Mouse (Mus musculus) macrophage (primary cell): ENCODE results near the gene Armc7. TPM values are rescaled to one million over a fixed set of nuclear protein-coding genes. Genes with fewer than 3 reads are reported as not detected.
"Not testable (repeated sequence)": the region's sequence is repeated elsewhere in the genome, so short reads cannot be mapped to it uniquely, and the experiment has no call there.

Experiments
- H3K27ac ChIP-seq: fragments of 350-480 bp; formaldehyde crosslinking; 2 replicates; pipeline ENCODE4 v1.9.0; 2021
- H3K36me3 ChIP-seq: fragments of 350-480 bp; formaldehyde crosslinking; 2 replicates; pipeline ENCODE4 v1.9.0; 2021; ENCODE audit errors: inconsistent target
- H3K4me3 ChIP-seq: fragments of 350-480 bp; formaldehyde crosslinking; 2 replicates; pipeline ENCODE4 v1.9.0; 2021; ENCODE audit errors: inconsistent target
- H3K79me2 ChIP-seq: fragments of 350-480 bp; formaldehyde crosslinking; 2 replicates; pipeline ENCODE4 v1.9.0; 2021; ENCODE audit errors: inconsistent target
- WGBS: methylation state at CpG from one replicate; pipeline ENCODE4 v1.1.7; 2026; ENCODE audit warnings: inconsistent platforms; ENCODE audit not compliant: missing documents; 5-methylcytosine and 5-hydroxymethylcytosine counted together
- polyA plus RNA-seq: library from polyadenylated mRNA; stranded (reverse); fragments of 250-400 nt; gene quantifications from 3 replicates; pipeline ENCODE4 v1.2.4, GENCODE M21; 2018; ENCODE audit warnings: inconsistent platforms

Armc7 gene
- polyA plus RNA-seq, 1 experiment from 2014 or later: 22.9 TPM

- H3K27ac ChIP-seq: peak overlapping the region; percentile 82
- no peaks in the 10 kb centered on the region for H3K36me3 ChIP-seq
- peaks cover 52% of the 10 kb centered on the region for H3K79me2 ChIP-seq
- under 1% methylated on average over 56 of the region's 57 CpGs for WGBS
- peak overlapping the region; percentile 90 for H3K4me3 ChIP-seq
Measured at GRCm38 (mm10) chr11:115513271-115514237, 38.1 kb downstream of the Armc7 start.

GRCm38 (mm10) chr11:115514238-115514663, 38.8 kb downstream of the Armc7 start, which contains the start of gene Jpt1:
Jpt1 (minus strand) TSS chr11:115514387.
- H3K36me3 ChIP-seq: no peaks in the 10 kb centered on the region
- peak within 1 kb of the TSS; percentile 90 for H3K4me3 ChIP-seq
- peak within 1 kb of the TSS; percentile 82 for H3K27ac ChIP-seq
- WGBS: under 1% methylated on average over 24 of the region's 24 CpGs
- peaks cover 45% of the 10 kb centered on the region for H3K79me2 ChIP-seq

GRCm38 (mm10) chr11:115515021-115515420, 39.6 kb downstream of the Armc7 start:
- Histone ChIP-seq H3K4me3 (no peak overlapping the region), H3K27ac (peak overlapping the region; percentile 82; the same call in 1 of the 2 replicates), H3K79me2 (peaks cover 37% of the 10 kb centered on the region), H3K36me3 (no peaks in the 10 kb centered on the region)
- 81% methylated on average over 6 of the region's 6 CpGs for WGBS

- H3K79me2 ChIP-seq: peaks cover 18% of the 10 kb centered on the region
- no peak overlapping the region for H3K27ac ChIP-seq
- no peaks in the 10 kb centered on the region for H3K36me3 ChIP-seq
- no peak overlapping the region for H3K4me3 ChIP-seq
- WGBS: 94% methylated on average over 5 of the region's 5 CpGs
Measured at GRCm38 (mm10) chr11:115516942-115517341, 41.5 kb downstream of the Armc7 start.

GRCm38 (mm10) chr11:115518693-115519092, 43.2 kb downstream of the Armc7 start:
- WGBS: 93% methylated on average over 9 of the region's 9 CpGs
- H3K4me3 ChIP-seq: no peak overlapping the region

GRCm38 (mm10) chr11:115519581-115519980, 44.1 kb downstream of the Armc7 start:
- Histone ChIP-seq H3K4me3 (no peak overlapping the region), H3K27ac (no peak overlapping the region), H3K36me3 (peaks cover 11% of the 10 kb centered on the region; the same call in 1 of the 2 replicates), H3K79me2 (no peaks in the 10 kb centered on the region; the same call in 1 of the 2 replicates)
- 43% methylated on average over 2 of the region's 3 CpGs for WGBS

More at GRCm38 (mm10) chr11:115518693-115519092, 43.2 kb downstream of the Armc7 start:
- Histone ChIP-seq H3K27ac (no peak overlapping the region), H3K79me2 (peaks cover 5% of the 10 kb centered on the region), H3K36me3 (peaks cover 5% of the 10 kb centered on the region; the same call in 1 of the 2 replicates)

GRCm38 (mm10) chr11:115520218-115520617, 44.8 kb downstream of the Armc7 start:
- peaks cover 13% of the 10 kb centered on the region for H3K36me3 ChIP-seq
- H3K4me3 ChIP-seq: no peak overlapping the region
- peaks cover under 1% of the 10 kb centered on the region; the same call in 1 of the 2 replicates for H3K79me2 ChIP-seq
- H3K27ac ChIP-seq: no peak overlapping the region
- 96% methylated on average over 2 of the region's 2 CpGs for WGBS

GRCm38 (mm10) chr11:115521080-115521479, 45.6 kb downstream of the Armc7 start:
- 89% methylated on average over 4 of the region's 4 CpGs for WGBS
- no peak overlapping the region for H3K27ac ChIP-seq
- H3K4me3 ChIP-seq: no peak overlapping the region
- H3K36me3 ChIP-seq: peaks cover 21% of the 10 kb centered on the region
- peaks cover 9% of the 10 kb centered on the region; the same call in 1 of the 2 replicates for H3K79me2 ChIP-seq

GRCm38 (mm10) chr11:115522238-115522637, 46.8 kb downstream of the Armc7 start:
- Histone ChIP-seq H3K36me3 (peaks cover 33% of the 10 kb centered on the region), H3K27ac (no peak overlapping the region)
- WGBS: 92% methylated on average over 2 of the region's 2 CpGs

GRCm38 (mm10) chr11:115522703-115523102, 47.2 kb downstream of the Armc7 start:
- Histone ChIP-seq H3K36me3 (peaks cover 38% of the 10 kb centered on the region), H3K27ac (no peak overlapping the region), H3K79me2 (peaks cover 26% of the 10 kb centered on the region), H3K4me3 (no peak overlapping the region)
- WGBS: 92% methylated on average over 2 of the region's 2 CpGs

More at GRCm38 (mm10) chr11:115522238-115522637, 46.8 kb downstream of the Armc7 start:
- H3K79me2 ChIP-seq: peaks cover 21% of the 10 kb centered on the region
- no peak overlapping the region for H3K4me3 ChIP-seq

GRCm38 (mm10) chr11:115526446-115526845, 51.0 kb downstream of the Armc7 start:
- H3K27ac ChIP-seq, H3K4me3 ChIP-seq: not testable (repeated sequence)
- Histone ChIP-seq H3K36me3 (peaks cover 56% of the 10 kb centered on the region), H3K79me2 (peaks cover 63% of the 10 kb centered on the region)
- 85% methylated on average over 3 of the region's 3 CpGs for WGBS

- Histone ChIP-seq H3K36me3 (peaks cover 20% of the 10 kb centered on the region), H3K79me2 (peaks cover 55% of the 10 kb centered on the region), H3K4me3 (peak overlapping the region; percentile 79), H3K27ac (peak overlapping the region; percentile 48)
- WGBS: 3% methylated on average over 11 of the region's 11 CpGs
Measured at GRCm38 (mm10) chr11:115534759-115535371, 59.4 kb downstream of the Armc7 start.

- peaks cover 14% of the 10 kb centered on the region for H3K36me3 ChIP-seq
- WGBS: 2% methylated on average over 55 of the region's 84 CpGs
Measured at GRCm38 (mm10) chr11:115535401-115536037, 60.1 kb downstream of the Armc7 start.

GRCm38 (mm10) chr11:115536038-115536681, 60.7 kb downstream of the Armc7 start, which contains the start of gene Sumo2:
Sumo2 (minus strand) TSS chr11:115536276.
- peak within 1 kb of the TSS; percentile 79 for H3K4me3 ChIP-seq
- peaks cover 13% of the 10 kb centered on the region for H3K36me3 ChIP-seq
- WGBS: 2% methylated on average over 42 of the region's 70 CpGs
- peaks cover 42% of the 10 kb centered on the region for H3K79me2 ChIP-seq
- peak within 1 kb of the TSS; percentile 52 for H3K27ac ChIP-seq

More at GRCm38 (mm10) chr11:115535401-115536037, 60.1 kb downstream of the Armc7 start:
- Histone ChIP-seq H3K4me3 (peak overlapping the region; percentile 79), H3K27ac (peak overlapping the region; percentile 48), H3K79me2 (peaks cover 49% of the 10 kb centered on the region)
